Comparison of ENCODE assay signal across 27 mouse cellular contexts in genomic region chr4:35413488-35413887, GRCm38 (mm10).
DNase-seq lines count a peak whose midpoint lies in the region; ATAC-seq and TF ChIP-seq lines count a peak whose summit lies in the region.
"Had no signal": no experiment of that assay in that cellular context is flagged by ENCODE, and none has a peak within 500 bp of the region (broad histone marks: within the 10 kb centered on the region; RNA-seq: fewer than 3 reads in every experiment).

No protein-coding gene starts in this region.

- H3K4me3 ChIP-seq in midbrain, embryonic 11.5 days (ENCODE audit: low read depth, low read length) = no peak overlapping the region
- no peak overlapping the region for H3K4me3 ChIP-seq in midbrain, postnatal 0 days (ENCODE audit: low read depth, low read length)
- H3K4me3 ChIP-seq: embryonic facial prominence, embryonic 10.5 days; embryonic facial prominence, embryonic 13.5 days; erythroblast, embryonic 14.5 days; forebrain, embryonic 13.5 days; gastrocnemius, adult 2 months; heart, adult 2 months; heart, embryonic 10.5 days; heart, embryonic 13.5 days; hindbrain, embryonic 12.5 days; hindbrain, embryonic 15.5 days had no signal

- TF ChIP-seq CTCF in midbrain, postnatal 0 days (IDR thresholded peaks at IDR 0.05) = no peak

- ATAC-seq in midbrain, embryonic 11.5 days (ENCODE audit: low FRiP score) = peak; percentile 65
- ATAC-seq in midbrain, postnatal 0 days (ENCODE audit: low FRiP score) = no peak
- ATAC-seq: activated CD4-positive, CD25-positive, alpha-beta regulatory T cell, adult 4 months; forebrain, embryonic 13.5 days; forebrain, postnatal 0 days had no signal

- H3K9ac ChIP-seq in midbrain, embryonic 11.5 days (ENCODE audit: low read length) = no peak overlapping the region
- no peak overlapping the region for H3K9ac ChIP-seq in midbrain, postnatal 0 days (replicated peaks; ENCODE audit: low read length, poor library complexity, severe bottlenecking)
- H3K9ac ChIP-seq: embryonic facial prominence, embryonic 13.5 days; forebrain, embryonic 13.5 days; forebrain, postnatal 0 days; heart, embryonic 13.5 days; hindbrain, embryonic 12.5 days; hindbrain, embryonic 15.5 days had no signal

- no peak overlapping the region for H3K4me2 ChIP-seq in midbrain, embryonic 11.5 days
- H3K4me2 ChIP-seq in midbrain, postnatal 0 days (ENCODE audit: low read depth, low read length, poor library complexity, severe bottlenecking) = no peak overlapping the region
- H3K4me2 ChIP-seq: embryonic facial prominence, embryonic 13.5 days; forebrain, embryonic 13.5 days; heart, embryonic 13.5 days; hindbrain, embryonic 12.5 days; hindbrain, embryonic 15.5 days had no signal

- no peak overlapping the region for H3K27ac ChIP-seq in midbrain, embryonic 11.5 days (ENCODE audit: low read depth, low read length)
- no peak overlapping the region for H3K27ac ChIP-seq in midbrain, postnatal 0 days (ENCODE audit: low read depth, low read length)
- H3K27ac ChIP-seq: embryonic facial prominence, embryonic 10.5 days; embryonic facial prominence, embryonic 13.5 days; forebrain, embryonic 13.5 days; gastrocnemius, adult 2 months; heart, adult 2 months; heart, embryonic 10.5 days; heart, embryonic 13.5 days; hindbrain, embryonic 12.5 days; hindbrain, embryonic 15.5 days had no signal

- 37% methylated on average over 3 of the region's 3 CpGs for WGBS in midbrain, embryonic 11.5 days
- WGBS in midbrain, postnatal 0 days = 28% methylated on average over 3 of the region's 3 CpGs

- no peaks in the 10 kb centered on the region; the same call in 1 of the 2 replicates for H3K4me1 ChIP-seq in midbrain, embryonic 11.5 days (ENCODE audit: control insufficient read depth, insufficient read depth, low read length)
- H3K4me1 ChIP-seq in midbrain, postnatal 0 days (ENCODE audit: insufficient read depth, low read length) = no peaks in the 10 kb centered on the region
- H3K4me1 ChIP-seq: embryonic facial prominence, embryonic 10.5 days; embryonic facial prominence, embryonic 13.5 days; forebrain, embryonic 13.5 days; heart, embryonic 10.5 days; heart, embryonic 13.5 days; hindbrain, embryonic 12.5 days; hindbrain, embryonic 15.5 days had no signal

- no peaks in the 10 kb centered on the region for H3K9me3 ChIP-seq in midbrain, embryonic 11.5 days (ENCODE audit: control insufficient read depth, low read length)
- H3K9me3 ChIP-seq in midbrain, postnatal 0 days (ENCODE audit: low read length) = no peaks in the 10 kb centered on the region
- H3K9me3 ChIP-seq: embryonic facial prominence, embryonic 10.5 days; embryonic facial prominence, embryonic 13.5 days; forebrain, embryonic 13.5 days; heart, embryonic 10.5 days; heart, embryonic 13.5 days; hindbrain, embryonic 12.5 days; hindbrain, embryonic 15.5 days had no signal

- no peaks in the 10 kb centered on the region for H3K36me3 ChIP-seq in midbrain, embryonic 11.5 days (ENCODE audit: control insufficient read depth, insufficient read depth, low read length)
- H3K36me3 ChIP-seq in midbrain, postnatal 0 days (ENCODE audit: insufficient read depth, low read length) = no peaks in the 10 kb centered on the region
- H3K36me3 ChIP-seq: embryonic facial prominence, embryonic 10.5 days; embryonic facial prominence, embryonic 13.5 days; heart, embryonic 10.5 days; heart, embryonic 13.5 days; hindbrain, embryonic 12.5 days; hindbrain, embryonic 15.5 days had no signal

- peak; percentile 35 for DNase-seq in embryo, embryonic 10 days (ENCODE audit: low spot score)
- DNase-seq in embryo, embryonic 9.5 days (ENCODE audit: extremely low spot score) = no peak
- no peak for DNase-seq in midbrain, embryonic 11.5 days (ENCODE audit: low spot score, missing footprints)
- no peak for DNase-seq in midbrain, postnatal 0 days (ENCODE audit: low spot score)
- DNase-seq in brain, adult 2 months (ENCODE audit: low read depth, low spot score) = peak; percentile 6
- peak; percentile 17 for DNase-seq in embryo, embryonic 11 days
- DNase-seq in right cerebral cortex, postnatal 14 days = no peak
- DNase-seq: adrenal gland, adult 8-10 months; adrenal gland, postnatal 25 days; cerebellum, adult 11 months; cerebellum, adult 2 months; cerebellum, adult 9-11 months; cerebellum, postnatal 25 days; forebrain, postnatal 0 days; gastrocnemius, adult 2 months; gastrocnemius, postnatal 14 days; heart, adult 2 months; heart, postnatal 14 days had no signal

- no peaks in the 10 kb centered on the region for H3K27me3 ChIP-seq in midbrain, embryonic 11.5 days (ENCODE audit: control insufficient read depth, insufficient read depth, low read length)
- no peaks in the 10 kb centered on the region for H3K27me3 ChIP-seq in midbrain, postnatal 0 days (ENCODE audit: insufficient read depth, low read length)
- H3K27me3 ChIP-seq: embryonic facial prominence, embryonic 13.5 days; forebrain, embryonic 13.5 days; heart, embryonic 13.5 days; hindbrain, embryonic 12.5 days; hindbrain, embryonic 15.5 days had no signal

Comparison
In these comparisons a context has a peak if more than half of its experiments do, and no peak if none do; other contexts are left out.
1. DNase-seq: peak in embryo, embryonic 10 days (single experiment), brain, adult 2 months (single experiment) and embryo, embryonic 11 days (single experiment); none in embryo, embryonic 9.5 days (single experiment), midbrain, embryonic 11.5 days (single experiment), midbrain, postnatal 0 days (single experiment) and right cerebral cortex, postnatal 14 days (single experiment).